ENCODE assay signal across 26 mouse cellular contexts in the genomic region with DNA sequence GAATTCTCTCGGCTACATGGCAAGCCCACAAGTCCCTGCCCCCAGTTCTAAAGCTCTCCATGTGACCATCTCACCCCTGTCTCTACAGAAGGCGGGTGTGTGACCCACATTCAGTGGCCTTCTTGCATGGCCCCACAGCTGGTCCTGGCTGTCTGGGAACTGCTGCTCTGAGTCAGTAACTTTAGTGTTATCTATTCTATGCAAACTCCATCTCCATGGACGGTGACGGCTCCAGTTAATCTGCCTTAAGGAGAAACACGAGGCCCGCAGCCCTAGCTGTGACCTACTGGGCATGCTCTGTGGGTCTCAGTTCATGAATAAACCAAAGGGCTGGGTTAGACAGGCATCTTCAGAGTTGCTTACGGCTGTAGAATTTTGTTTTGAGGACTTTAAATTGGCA. TPM values are rescaled to one million over a fixed set of nuclear protein-coding genes. Genes with fewer than 3 reads are reported as not detected.
DNase-seq lines count a peak whose midpoint lies in the region; ATAC-seq and TF ChIP-seq lines count a peak whose summit lies in the region.
"Had no signal": no experiment of that assay in that cellular context is flagged by ENCODE, and none has a peak within 500 bp of the region (broad histone marks: within the 10 kb centered on the region; RNA-seq: fewer than 3 reads in every experiment).

No protein-coding gene starts in this region.

- no peak overlapping the region for H3K4me3 ChIP-seq in midbrain, embryonic 10.5 days
- no peak overlapping the region for H3K4me3 ChIP-seq in midbrain, postnatal 0 days (ENCODE audit: low read depth, low read length)
- no peak overlapping the region for H3K4me3 ChIP-seq in liver, embryonic 11.5 days (ENCODE audit: low read depth, low read length)
- no peak overlapping the region for H3K4me3 ChIP-seq in hindbrain, embryonic 14.5 days (replicated peaks; ENCODE audit: low read length)
- H3K4me3 ChIP-seq: hindbrain, embryonic 15.5 days; intestine, embryonic 15.5 days; kidney, embryonic 15.5 days had no signal

- no peaks in the 10 kb centered on the region for H3K27me3 ChIP-seq in midbrain, embryonic 10.5 days (ENCODE audit: low read depth, poor library complexity, severe bottlenecking)
- no peaks in the 10 kb centered on the region for H3K27me3 ChIP-seq in midbrain, postnatal 0 days (ENCODE audit: insufficient read depth, low read length)
- H3K27me3 ChIP-seq in liver, embryonic 11.5 days (replicated peaks; ENCODE audit: control insufficient read depth, insufficient read depth, low read length) = no peaks in the 10 kb centered on the region
- H3K27me3 ChIP-seq in hindbrain, embryonic 14.5 days (ENCODE audit: control insufficient read depth, insufficient read depth, low read length) = no peaks in the 10 kb centered on the region
- H3K27me3 ChIP-seq: hindbrain, embryonic 15.5 days; intestine, embryonic 15.5 days; kidney, embryonic 15.5 days had no signal

- DNase-seq in heart, adult 11 months = peak; percentile 94
- DNase-seq in heart, postnatal 10 days = no peak
- DNase-seq in midbrain, embryonic 10.5 days (ENCODE audit: low spot score) = no peak
- DNase-seq in midbrain, postnatal 0 days (ENCODE audit: low spot score) = no peak
- DNase-seq in liver, embryonic 11.5 days (ENCODE audit: low spot score) = no peak
- no peak for DNase-seq in hindbrain, embryonic 14.5 days (ENCODE audit: low spot score)
- DNase-seq in yolk sac, embryonic 10.5 days (ENCODE audit: low spot score) = no peak
- DNase-seq: adrenal gland, adult 2 months; cerebellum, adult 8-10 months; heart, postnatal 36 days; kidney, postnatal 4 days; lung, postnatal 10 days; thymus, postnatal 14 days had no signal

- H3K4me1 ChIP-seq in midbrain, embryonic 10.5 days = peaks cover 19% of the 10 kb centered on the region
- no peaks in the 10 kb centered on the region; the same call in 1 of the 2 replicates for H3K4me1 ChIP-seq in midbrain, postnatal 0 days (ENCODE audit: insufficient read depth, low read length)
- H3K4me1 ChIP-seq in liver, embryonic 11.5 days (replicated peaks; ENCODE audit: control insufficient read depth, insufficient read depth, low read length) = peaks cover 54% of the 10 kb centered on the region
- peaks cover 8% of the 10 kb centered on the region for H3K4me1 ChIP-seq in hindbrain, embryonic 14.5 days (replicated peaks; ENCODE audit: control insufficient read depth, insufficient read depth, low read length)

- no peaks in the 10 kb centered on the region for H3K9me3 ChIP-seq in midbrain, embryonic 10.5 days (replicated peaks)
- H3K9me3 ChIP-seq in midbrain, postnatal 0 days (ENCODE audit: low read length) = no peaks in the 10 kb centered on the region
- no peaks in the 10 kb centered on the region for H3K9me3 ChIP-seq in liver, embryonic 11.5 days (ENCODE audit: control insufficient read depth, low read length)
- no peaks in the 10 kb centered on the region for H3K9me3 ChIP-seq in hindbrain, embryonic 14.5 days (ENCODE audit: control insufficient read depth, low read length)
- H3K9me3 ChIP-seq: hindbrain, embryonic 15.5 days; intestine, embryonic 15.5 days; kidney, embryonic 15.5 days had no signal

- 0 out of 2 replicates have a peak overlapping the region, but pooled peaks have one; percentile 23 for H3K27ac ChIP-seq in midbrain, embryonic 10.5 days (replicated peaks)
- H3K27ac ChIP-seq in midbrain, postnatal 0 days (ENCODE audit: low read depth, low read length) = no peak overlapping the region
- H3K27ac ChIP-seq in liver, embryonic 11.5 days (ENCODE audit: low read depth, low read length) = peak overlapping the region; percentile 71
- H3K27ac ChIP-seq in hindbrain, embryonic 14.5 days = no peak overlapping the region
- H3K27ac ChIP-seq: hindbrain, embryonic 15.5 days; intestine, embryonic 15.5 days; kidney, embryonic 15.5 days had no signal

- 84% methylated on average over 7 of the region's 7 CpGs for WGBS in midbrain, embryonic 10.5 days
- WGBS in midbrain, postnatal 0 days = 54% methylated on average over 7 of the region's 7 CpGs
- 42% methylated on average over 7 of the region's 7 CpGs for WGBS in liver, embryonic 11.5 days
- 64% methylated on average over 7 of the region's 7 CpGs for WGBS in hindbrain, embryonic 14.5 days

- no peak overlapping the region for H3K9ac ChIP-seq in midbrain, postnatal 0 days (replicated peaks; ENCODE audit: low read length, poor library complexity, severe bottlenecking)
- H3K9ac ChIP-seq in liver, embryonic 11.5 days (ENCODE audit: low read depth, low read length) = peak overlapping the region; percentile 4
- H3K9ac ChIP-seq in hindbrain, embryonic 14.5 days = no peak overlapping the region
- H3K9ac ChIP-seq: hindbrain, embryonic 15.5 days; intestine, embryonic 15.5 days; kidney, embryonic 15.5 days had no signal

- no peak for ATAC-seq in midbrain, postnatal 0 days (ENCODE audit: low FRiP score)
- ATAC-seq in liver, embryonic 11.5 days (replicated peaks; ENCODE audit: low FRiP score) = peak; percentile 58
- peak; percentile 17 for ATAC-seq in megakaryocyte progenitor cell, adult 5-6 weeks (replicated peaks; ENCODE audit: poor library complexity)
- no peak for ATAC-seq in hindbrain, embryonic 14.5 days (ENCODE audit: low FRiP score)
- ATAC-seq: intestine, embryonic 15.5 days had no signal

- H3K4me2 ChIP-seq in midbrain, postnatal 0 days (ENCODE audit: low read depth, low read length, poor library complexity, severe bottlenecking) = no peak overlapping the region
- peak overlapping the region; percentile 19; the same call in 1 of the 2 replicates for H3K4me2 ChIP-seq in liver, embryonic 11.5 days
- H3K4me2 ChIP-seq in hindbrain, embryonic 14.5 days (replicated peaks) = no peak overlapping the region
- H3K4me2 ChIP-seq: hindbrain, embryonic 15.5 days; intestine, embryonic 15.5 days; kidney, embryonic 15.5 days had no signal

- TF ChIP-seq CTCF in midbrain, postnatal 0 days (IDR thresholded peaks at IDR 0.05) = no peak

- H3K36me3 ChIP-seq in midbrain, embryonic 10.5 days = peaks cover 4% of the 10 kb centered on the region; the same call in 1 of the 2 replicates
- H3K36me3 ChIP-seq in midbrain, postnatal 0 days (ENCODE audit: insufficient read depth, low read length) = peaks cover 3% of the 10 kb centered on the region; the same call in 1 of the 2 replicates
- H3K36me3 ChIP-seq in liver, embryonic 11.5 days (ENCODE audit: control insufficient read depth, insufficient read depth, low read length) = peaks cover 14% of the 10 kb centered on the region
- no peaks in the 10 kb centered on the region for H3K36me3 ChIP-seq in hindbrain, embryonic 14.5 days (replicated peaks; ENCODE audit: control insufficient read depth, insufficient read depth)
- H3K36me3 ChIP-seq: hindbrain, embryonic 15.5 days; intestine, embryonic 15.5 days had no signal

- intact Hi-C loops in heart, postnatal 10 days (cut with DNase I) = no loop called here

RNA-seq across cellular contexts. Expression of gene C130050O18Rik, which starts 10.7 kb away (rescaled TPM):
- total RNA-seq in heart, postnatal 10 days (2021) = under 1 TPM; 0.74 to 0.93 TPM
- 0.32 and 0.39 TPM in 2 replicates for polyA plus RNA-seq in midbrain, embryonic 10.5 days (2016; fragmentation: Nextera tagmentation; extraction: Ambion mirVana)
- 0.19 TPM in 1 of 2 replicates, not detected in the other for total RNA-seq in midbrain, postnatal 0 days (2014; rRNA removed)
- polyA plus RNA-seq in midbrain, postnatal 0 days (2015; fragmentation: Nextera tagmentation; extraction: Ambion mirVana) = 0.17 TPM in 1 of 2 replicates, not detected in the other
- 1.5 and 1.6 TPM in 2 replicates for polyA plus RNA-seq in liver, embryonic 11.5 days (2014; fragmentation: Nextera tagmentation; extraction: Ambion mirVana)
- 1.8 and 2.3 TPM in 2 replicates for total RNA-seq in megakaryocyte progenitor cell, adult 5-6 weeks (2015)
- total RNA-seq in megakaryocyte progenitor cell, adult 5-6 weeks (2017) = 1.3 and 2.1 TPM in 2 replicates
- 0.26 and 0.32 TPM in 2 replicates for polyA plus RNA-seq in hindbrain, embryonic 14.5 days (2014; fragmentation: Nextera tagmentation; extraction: Ambion mirVana)

RNA-seq across cellular contexts. Expression of gene Gpr146, which starts 16.9 kb away (rescaled TPM):
- 10 to 100 TPM; 33.7 to 37.2 TPM for total RNA-seq in heart, postnatal 10 days (2021)
- polyA plus RNA-seq in midbrain, embryonic 10.5 days (2016; fragmentation: Nextera tagmentation; extraction: Ambion mirVana) = 1.7 and 2.0 TPM in 2 replicates
- 4.1 and 5.6 TPM in 2 replicates for total RNA-seq in midbrain, postnatal 0 days (2014; rRNA removed)
- polyA plus RNA-seq in midbrain, postnatal 0 days (2015; fragmentation: Nextera tagmentation; extraction: Ambion mirVana) = 3.0 and 3.9 TPM in 2 replicates
- polyA plus RNA-seq in liver, embryonic 11.5 days (2014; fragmentation: Nextera tagmentation; extraction: Ambion mirVana) = 13.4 and 15.1 TPM in 2 replicates
- 6.0 and 6.3 TPM in 2 replicates for total RNA-seq in megakaryocyte progenitor cell, adult 5-6 weeks (2015)
- total RNA-seq in megakaryocyte progenitor cell, adult 5-6 weeks (2017) = 5.7 and 6.7 TPM in 2 replicates
- polyA plus RNA-seq in hindbrain, embryonic 14.5 days (2014; fragmentation: Nextera tagmentation; extraction: Ambion mirVana) = 1.4 and 2.7 TPM in 2 replicates

RNA-seq across cellular contexts. Expression of gene Gper1, which starts 28.6 kb away (rescaled TPM):
- total RNA-seq in heart, postnatal 10 days (2021) = 1 to 10 TPM; 2.5 to 2.6 TPM
- 0.77 and 2.5 TPM in 2 replicates for polyA plus RNA-seq in midbrain, embryonic 10.5 days (2016; fragmentation: Nextera tagmentation; extraction: Ambion mirVana)
- total RNA-seq in midbrain, postnatal 0 days (2014; rRNA removed) = 5.8 and 8.9 TPM in 2 replicates
- polyA plus RNA-seq in midbrain, postnatal 0 days (2015; fragmentation: Nextera tagmentation; extraction: Ambion mirVana) = 5.8 and 7.1 TPM in 2 replicates
- 0.38 and 0.58 TPM in 2 replicates for polyA plus RNA-seq in liver, embryonic 11.5 days (2014; fragmentation: Nextera tagmentation; extraction: Ambion mirVana)
- not detected in 2 replicates for total RNA-seq in megakaryocyte progenitor cell, adult 5-6 weeks (2015)
- not detected in 2 replicates for total RNA-seq in megakaryocyte progenitor cell, adult 5-6 weeks (2017)
- 7.5 TPM in 2 replicates for polyA plus RNA-seq in hindbrain, embryonic 14.5 days (2014; fragmentation: Nextera tagmentation; extraction: Ambion mirVana)
- total RNA-seq: common myeloid progenitor, adult 5-6 weeks; liver, adult 2 months had no signal

RNA-seq across cellular contexts. Expression of gene Cyp2w1, which starts 42.0 kb away (rescaled TPM):
- not detected for total RNA-seq in heart, postnatal 10 days (2021)
- polyA plus RNA-seq in midbrain, embryonic 10.5 days (2016; fragmentation: Nextera tagmentation; extraction: Ambion mirVana) = not detected in 2 replicates
- total RNA-seq in midbrain, postnatal 0 days (2014; rRNA removed) = not detected in 2 replicates
- polyA plus RNA-seq in midbrain, postnatal 0 days (2015; fragmentation: Nextera tagmentation; extraction: Ambion mirVana) = not detected in 2 replicates
- not detected in 2 replicates for polyA plus RNA-seq in liver, embryonic 11.5 days (2014; fragmentation: Nextera tagmentation; extraction: Ambion mirVana)
- not detected in 2 replicates for total RNA-seq in megakaryocyte progenitor cell, adult 5-6 weeks (2015)
- not detected in 2 replicates for total RNA-seq in megakaryocyte progenitor cell, adult 5-6 weeks (2017)
- polyA plus RNA-seq in hindbrain, embryonic 14.5 days (2014; fragmentation: Nextera tagmentation; extraction: Ambion mirVana) = not detected in 2 replicates
- total RNA-seq: adrenal gland, adult 2 months; common myeloid progenitor, adult 5-6 weeks; gastrocnemius, adult 8-10 months; heart, adult 8-10 months; heart, postnatal 36 days; layer of hippocampus, postnatal 14 days; left cerebral cortex, postnatal 36 days; liver, adult 2 months; megakaryocyte, adult 5-6 weeks had no signal
- polyA plus RNA-seq: adrenal gland, adult 2 months; C2C12; hindbrain, embryonic 15.5 days; liver, adult 2 months; testis, adult 2 months had no signal

RNA-seq across cellular contexts. Expression of gene Cox19, which starts 43.2 kb away (rescaled TPM):
- total RNA-seq in heart, postnatal 10 days (2021) = 10 to 100 TPM; 88.8 to 96.4 TPM
- polyA plus RNA-seq in midbrain, embryonic 10.5 days (2016; fragmentation: Nextera tagmentation; extraction: Ambion mirVana) = 123 and 134 TPM in 2 replicates
- total RNA-seq in midbrain, postnatal 0 days (2014; rRNA removed) = 95.5 and 98.5 TPM in 2 replicates
- 79.4 and 90.0 TPM in 2 replicates for polyA plus RNA-seq in midbrain, postnatal 0 days (2015; fragmentation: Nextera tagmentation; extraction: Ambion mirVana)
- 98.1 and 103 TPM in 2 replicates for polyA plus RNA-seq in liver, embryonic 11.5 days (2014; fragmentation: Nextera tagmentation; extraction: Ambion mirVana)
- total RNA-seq in megakaryocyte progenitor cell, adult 5-6 weeks (2015) = 30.3 and 32.1 TPM in 2 replicates
- 27.1 and 29.3 TPM in 2 replicates for total RNA-seq in megakaryocyte progenitor cell, adult 5-6 weeks (2017)
- polyA plus RNA-seq in hindbrain, embryonic 14.5 days (2014; fragmentation: Nextera tagmentation; extraction: Ambion mirVana) = 110 and 113 TPM in 2 replicates

Comparison
In these comparisons a context has a peak if more than half of its experiments do, and no peak if none do; other contexts are left out.
1. H3K27ac ChIP-seq: peak in midbrain, embryonic 10.5 days (single experiment) and liver, embryonic 11.5 days (single experiment); none in midbrain, postnatal 0 days (single experiment) and hindbrain, embryonic 14.5 days (single experiment).
2. ATAC-seq: peak in liver, embryonic 11.5 days (single experiment) and megakaryocyte progenitor cell, adult 5-6 weeks (single experiment); none in midbrain, postnatal 0 days (single experiment) and hindbrain, embryonic 14.5 days (single experiment).